Mouse (Mus musculus): ENCODE results near the gene Entpd2. TPM values are rescaled to one million over a fixed set of nuclear protein-coding genes. Genes with fewer than 3 reads are reported as not detected.
A peak's percentile ranks its signal among the peaks of the same experiment; 100 is the strongest.

Gene Entpd2
- polyA plus RNA-seq (2011; ENCODE audit: insufficient read depth, insufficient read length, low replicate concordance, missing spikeins) = 0.54 TPM in 1 of 2 replicates, not detected in the other

- Histone ChIP-seq H3K4me1 (ENCODE audit: control insufficient read depth, insufficient read depth, low read length) (no peaks in the 10 kb centered on the region), H3K27ac (ENCODE audit: control insufficient read depth, insufficient read depth, low read depth, low read length, poor library complexity) (no peak within 1 kb of the TSS; the same call in 1 of the 2 replicates), H3K4me3 (replicated peaks; ENCODE audit: control insufficient read depth, low read depth, low read length) (no peak within 1 kb of the TSS)
- TF ChIP-seq CTCF (IDR thresholded peaks at IDR 0.05; ENCODE audit: control insufficient read depth, insufficient read depth, low read length) (no peak), POLR2A (IDR thresholded peaks at IDR 0.05; ENCODE audit: borderline replicate concordance, control insufficient read depth, low read depth, low read length) (no peak)
- 3% methylated on average over 57 of the region's 57 CpGs for WGBS
Observed at GRCm38 (mm10) chr2:25395721-25396596, at the start of gene Entpd2. Gene Entpd2, plus strand, starts transcription at chr2:25395874.

- Histone ChIP-seq H3K4me1 (ENCODE audit: control insufficient read depth, insufficient read depth, low read length) (no peaks in the 10 kb centered on the region), H3K4me3 (replicated peaks; ENCODE audit: control insufficient read depth, low read depth, low read length) (no peak overlapping the region), H3K27ac (ENCODE audit: control insufficient read depth, insufficient read depth, low read depth, low read length, poor library complexity) (no peak overlapping the region)
- 83% methylated on average over 7 of the region's 7 CpGs for WGBS
- TF ChIP-seq POLR2A (IDR thresholded peaks at IDR 0.05; ENCODE audit: borderline replicate concordance, control insufficient read depth, low read depth, low read length) (no peak), CTCF (IDR thresholded peaks at IDR 0.05; ENCODE audit: control insufficient read depth, insufficient read depth, low read length) (no peak)
Observed at GRCm38 (mm10) chr2:25348162-25348561, 47.5 kb upstream of the Entpd2 start.

- Histone ChIP-seq H3K4me3 (replicated peaks; ENCODE audit: control insufficient read depth, low read depth, low read length) (no peak overlapping the region), H3K4me1 (ENCODE audit: control insufficient read depth, insufficient read depth, low read length) (no peaks in the 10 kb centered on the region), H3K27ac (ENCODE audit: control insufficient read depth, insufficient read depth, low read depth, low read length, poor library complexity) (no peak overlapping the region)
- 91% methylated on average over 4 of the region's 4 CpGs for WGBS
- no peak for TF ChIP-seq CTCF (IDR thresholded peaks at IDR 0.05; ENCODE audit: control insufficient read depth, insufficient read depth, low read length)
- TF ChIP-seq POLR2A (IDR thresholded peaks at IDR 0.05; ENCODE audit: borderline replicate concordance, control insufficient read depth, low read depth, low read length) = no peak
Observed at GRCm38 (mm10) chr2:25349499-25349898, 46.2 kb upstream of the Entpd2 start.

GRCm38 (mm10) chr2:25350701-25351100 is 45.0 kb upstream of the Entpd2 start:
- TF ChIP-seq POLR2A (IDR thresholded peaks at IDR 0.05; ENCODE audit: borderline replicate concordance, control insufficient read depth, low read depth, low read length) (no peak), CTCF (IDR thresholded peaks at IDR 0.05; ENCODE audit: control insufficient read depth, insufficient read depth, low read length) (no peak)
- Histone ChIP-seq H3K27ac (ENCODE audit: control insufficient read depth, insufficient read depth, low read depth, low read length, poor library complexity) (no peak overlapping the region), H3K4me3 (replicated peaks; ENCODE audit: control insufficient read depth, low read depth, low read length) (no peak overlapping the region), H3K4me1 (ENCODE audit: control insufficient read depth, insufficient read depth, low read length) (no peaks in the 10 kb centered on the region; the same call in 1 of the 2 replicates)
- 90% methylated on average over 3 of the region's 3 CpGs for WGBS

GRCm38 (mm10) chr2:25354211-25354610 is 41.5 kb upstream of the Entpd2 start:
- WGBS = 85% methylated on average over 6 of the region's 6 CpGs
- Histone ChIP-seq H3K4me1 (ENCODE audit: control insufficient read depth, insufficient read depth, low read length) (peaks cover 1% of the 10 kb centered on the region; the same call in 1 of the 2 replicates), H3K4me3 (replicated peaks; ENCODE audit: control insufficient read depth, low read depth, low read length) (no peak overlapping the region), H3K27ac (ENCODE audit: control insufficient read depth, insufficient read depth, low read depth, low read length, poor library complexity) (no peak overlapping the region)
- TF ChIP-seq CTCF (IDR thresholded peaks at IDR 0.05; ENCODE audit: control insufficient read depth, insufficient read depth, low read length) (no peak), POLR2A (IDR thresholded peaks at IDR 0.05; ENCODE audit: borderline replicate concordance, control insufficient read depth, low read depth, low read length) (no peak)

GRCm38 (mm10) chr2:25355419-25356066 is 40.1 kb upstream of the Entpd2 start:
- 51% methylated on average over 18 of the region's 18 CpGs for WGBS
- no peak overlapping the region for H3K27ac ChIP-seq (ENCODE audit: control insufficient read depth, insufficient read depth, low read depth, low read length, poor library complexity)
- H3K4me3 ChIP-seq (replicated peaks; ENCODE audit: control insufficient read depth, low read depth, low read length) = peak overlapping the region; percentile 87
- no peak for TF ChIP-seq CTCF (IDR thresholded peaks at IDR 0.05; ENCODE audit: control insufficient read depth, insufficient read depth, low read length)
- no peak for TF ChIP-seq POLR2A (IDR thresholded peaks at IDR 0.05; ENCODE audit: borderline replicate concordance, control insufficient read depth, low read depth, low read length)
- peaks cover 1% of the 10 kb centered on the region; the same call in 1 of the 2 replicates for H3K4me1 ChIP-seq (ENCODE audit: control insufficient read depth, insufficient read depth, low read length)

GRCm38 (mm10) chr2:25356208-25357079 is 39.2 kb upstream of the Entpd2 start, which contains the start of gene Dpp7:
Gene Dpp7, minus strand, starts transcription at chr2:25356359.
- TF ChIP-seq POLR2A (IDR thresholded peaks at IDR 0.05; ENCODE audit: borderline replicate concordance, control insufficient read depth, low read depth, low read length) (peak; percentile 24; the same call in 1 of the 2 replicates), CTCF (IDR thresholded peaks at IDR 0.05; ENCODE audit: control insufficient read depth, insufficient read depth, low read length) (no peak)
- 5% methylated on average over 13 of the region's 13 CpGs for WGBS
- Histone ChIP-seq H3K4me1 (ENCODE audit: control insufficient read depth, insufficient read depth, low read length) (peaks cover 1% of the 10 kb centered on the region; the same call in 1 of the 2 replicates), H3K27ac (ENCODE audit: control insufficient read depth, insufficient read depth, low read depth, low read length, poor library complexity) (no peak within 1 kb of the TSS), H3K4me3 (replicated peaks; ENCODE audit: control insufficient read depth, low read depth, low read length) (peak within 1 kb of the TSS; percentile 87)

Data from bone marrow, adult 2 months (tissue).